Mouse (Mus musculus): Measurements from ENCODE around the gene Bbc3.

GRCm38 (mm10) chr7:16364901-16365500, 56.8 kb downstream of the Bbc3 start:
- TF ChIP-seq CTCF (IDR thresholded peaks at IDR 0.05; ENCODE audit: low read depth, low read length) (no peak), TAL1 (conservative IDR thresholded peaks at IDR 0.05; ENCODE audit: low read depth, low read length) (no peak), GATA1 (IDR thresholded peaks at IDR 0.05; ENCODE audit: borderline replicate concordance, low read length) (no peak)

Measured in G1E (cell line).